8 mouse cellular contexts compared by ENCODE assay signal in genomic region chr7:132213460-132213859, GRCm38 (mm10). TPM values are rescaled to one million over a fixed set of nuclear protein-coding genes. Genes with fewer than 3 reads are reported as not detected.
A peak's percentile ranks its signal among the peaks of the same experiment; 100 is the strongest.
DNase-seq lines count a peak whose midpoint lies in the region; ATAC-seq and TF ChIP-seq lines count a peak whose summit lies in the region.

No protein-coding gene starts in this region.

- no peak overlapping the region for H3K9ac ChIP-seq in liver, postnatal 0 days (replicated peaks)

- no peaks in the 10 kb centered on the region for H3K9me3 ChIP-seq in liver, postnatal 0 days (ENCODE audit: low read length)

- H3K27ac ChIP-seq in liver, postnatal 0 days (ENCODE audit: low read depth) = no peak overlapping the region

- 0 out of 2 replicates have a peak, but pooled peaks cover 6% of the 10 kb centered on the region for H3K27me3 ChIP-seq in liver, postnatal 0 days (ENCODE audit: insufficient read depth, low read length)

- no peaks in the 10 kb centered on the region for H3K36me3 ChIP-seq in liver, postnatal 0 days (replicated peaks; ENCODE audit: insufficient read depth, low read length)

- DNase-seq in B cell, adult 2 months = peak; percentile 16 to 17
- DNase-seq in MEL-GATA-1-ER (ENCODE audit: extremely low read depth, low read depth) = peak; percentile 6
- DNase-seq in cerebellum, adult 9-10 months = peak; percentile 82
- DNase-seq in frontal cortex, postnatal 25 days (ENCODE audit: low spot score in 2 of 2) = peak; percentile 77 to 87
- DNase-seq in kidney, postnatal 25 days = peak; percentile 60 to 77
- DNase-seq in liver, postnatal 0 days = peak; percentile 55
- DNase-seq in right cerebral cortex, postnatal 14 days = peak; percentile 83
- DNase-seq in spleen, postnatal 36 days (ENCODE audit: low spot score in 2 of 2) = no peak

- peak; percentile 77 for TF ChIP-seq CTCF in liver, postnatal 0 days (IDR thresholded peaks at IDR 0.05; ENCODE audit: low read depth)

- no peak for TF ChIP-seq EP300 in liver, postnatal 0 days (IDR thresholded peaks at IDR 0.05; ENCODE audit: low read depth)

- WGBS in liver, postnatal 0 days (ENCODE audit: insufficient replicate concordance) = 10% methylated on average over 8 of the region's 8 CpGs

- H3K4me3 ChIP-seq in liver, postnatal 0 days (ENCODE audit: low read depth, low read length) = no peak overlapping the region

- no peak for ATAC-seq in liver, postnatal 0 days

- H3K4me1 ChIP-seq in liver, postnatal 0 days (ENCODE audit: insufficient read depth) = no peaks in the 10 kb centered on the region

- no peak overlapping the region for H3K4me2 ChIP-seq in liver, postnatal 0 days (ENCODE audit: low read depth, low read length)

RNA-seq across cellular contexts. Expression of gene Cpxm2, which starts 58.9 kb away (rescaled TPM):
- 0.56 and 0.73 TPM in 2 replicates for polyA plus RNA-seq in liver, postnatal 0 days (2015; fragmentation: Nextera tagmentation; extraction: Ambion mirVana)

Comparison
In these comparisons a context has a peak if more than half of its experiments do, and no peak if none do; other contexts are left out.
1. DNase-seq: peak in B cell, adult 2 months (2 of 2), MEL-GATA-1-ER (single experiment), cerebellum, adult 9-10 months (single experiment), frontal cortex, postnatal 25 days (2 of 2), kidney, postnatal 25 days (2 of 2), liver, postnatal 0 days (single experiment) and right cerebral cortex, postnatal 14 days (single experiment); none in spleen, postnatal 36 days (0 of 2).